Mouse (Mus musculus): ENCODE measurements at regions not wholly inside any gene's neighbourhood (a gene's known extent, or its start where the extent isn't known, plus 50 kb on each side); places are given as distances from the start of the nearest gene placed in this dataset.

DNA sequence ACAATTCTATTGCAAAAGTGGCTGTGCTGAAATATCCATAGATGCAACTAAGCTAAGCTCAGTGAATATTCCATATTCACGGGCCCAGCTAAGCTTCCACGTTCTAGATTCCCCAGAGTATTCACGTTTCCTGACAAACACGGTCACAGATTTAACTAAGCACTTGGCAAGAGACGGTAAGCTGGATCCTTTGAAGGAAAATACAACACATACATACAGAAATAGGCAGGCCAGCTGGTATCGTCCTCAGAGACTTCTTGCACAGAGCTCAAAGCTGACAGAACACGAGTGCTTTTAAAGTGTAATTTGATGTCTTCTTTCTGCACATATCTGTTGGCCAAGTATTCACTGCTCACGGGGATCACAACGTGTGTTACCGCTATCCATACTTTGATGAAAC lies 126.3 kb upstream of the Nudt7 start:
- no peak for TF ChIP-seq CTCF (IDR thresholded peaks at IDR 0.05; ENCODE audit: low read depth)
- TF ChIP-seq EP300 (optimal IDR thresholded peaks at IDR 0.05) = no peak

Data from stomach, postnatal 0 days (tissue).